Mouse (Mus musculus) left cerebral cortex, postnatal 10 days (tissue): ENCODE measurements at regions not wholly inside any gene's neighbourhood (a gene's known extent, or its start where the extent isn't known, plus 50 kb on each side); places are given as distances from the start of the nearest gene placed in this dataset.
"Not testable (repeated sequence)": the region's sequence is repeated elsewhere in the genome, so short reads cannot be mapped to it uniquely, and the experiment has no call there.

ENCODE experiments used
- DNase-seq, 2 experiments: peaks; one replicate each; pipeline ENCODE4 v3.0.0; 2021 to 2022; ENCODE audit warnings: low spot score in 2 of 2, mixed read lengths in 1 of 2; ENCODE audit errors: extremely low spot score in 1 of 2
- intact Hi-C: fragments of 180-260 bp; cut with DNase I; formaldehyde crosslinking; loops from one replicate; pipeline ENCODE4 v1.15.1; 2025

GRCm38 (mm10) chr13:99669987-99670534 is 153.7 kb upstream of the Map1b start:
- intact Hi-C loops = no loop called here
- no peak for DNase-seq

GRCm38 (mm10) chr13:99668613-99669012 is 152.3 kb upstream of the Map1b start:
- intact Hi-C loops = no loop called here
- DNase-seq = no peak

GRCm38 (mm10) chr13:99666086-99666485 is 149.7 kb upstream of the Map1b start:
- intact Hi-C loops = no loop called here
- no peak for DNase-seq

GRCm38 (mm10) chr13:99663422-99663821 is 147.1 kb upstream of the Map1b start:
- DNase-seq, intact Hi-C loops: not testable (repeated sequence)

- intact Hi-C loops = loop anchor here (10.0 kb wide), 2 partner anchors 133 to 187 kb away; partner anchors contain the start of gene Map1b
- no peak for DNase-seq
These were observed 131.4 kb upstream of the Map1b start for GRCm38 (mm10) chr13:99647661-99648204.

- peak in 1 of 2 experiments; percentile 35 for DNase-seq
- intact Hi-C loops = loop anchor here (10.0 kb wide), 2 partner anchors 130 to 190 kb away; partner anchors contain the start of gene Map1b
These were observed 128.4 kb upstream of the Map1b start for GRCm38 (mm10) chr13:99644771-99645170.

- intact Hi-C loops = loop anchor here (10.0 kb wide), 2 partner anchors 128 to 192 kb away; partner anchors contain the start of gene Map1b
- DNase-seq = no peak
These were observed 126.5 kb upstream of the Map1b start for GRCm38 (mm10) chr13:99642811-99643210.

GRCm38 (mm10) chr13:99642301-99642700 is 126.0 kb upstream of the Map1b start:
- DNase-seq = no peak
- intact Hi-C loops = loop anchor here (10.0 kb wide), 2 partner anchors 128 to 192 kb away; partner anchors contain the start of gene Map1b

- intact Hi-C loops = loop anchor here (10.0 kb wide), 2 partner anchors 127 to 193 kb away; partner anchors contain the start of gene Map1b
- peak; percentile 27 to 38 for DNase-seq
These were observed 125.2 kb upstream of the Map1b start for GRCm38 (mm10) chr13:99641386-99642165.

- intact Hi-C loops = no loop called here
- DNase-seq = no peak
These were observed 116.4 kb upstream of the Map1b start for GRCm38 (mm10) chr13:99632706-99633105.

GRCm38 (mm10) chr13:99630800-99631199 is 114.5 kb upstream of the Map1b start:
- intact Hi-C loops = no loop called here

GRCm38 (mm10) chr13:99630356-99630755 is 114.0 kb upstream of the Map1b start:
- no peak for DNase-seq
- intact Hi-C loops = no loop called here

More at GRCm38 (mm10) chr13:99630800-99631199, 114.5 kb upstream of the Map1b start:
- no peak for DNase-seq

GRCm38 (mm10) chr13:99625196-99625595 is 108.9 kb upstream of the Map1b start:
- intact Hi-C loops = no loop called here
- DNase-seq = no peak

- intact Hi-C loops = no loop called here
- DNase-seq = no peak
These were observed 102.0 kb upstream of the Map1b start for GRCm38 (mm10) chr13:99618332-99618731.

- no peak for DNase-seq
- intact Hi-C loops = no loop called here
These were observed 101.1 kb upstream of the Map1b start for GRCm38 (mm10) chr13:99617457-99617856.

GRCm38 (mm10) chr13:99611715-99612494 is 95.6 kb upstream of the Map1b start:
- DNase-seq = no peak
- intact Hi-C loops = no loop called here

GRCm38 (mm10) chr13:99610498-99610897 is 94.2 kb upstream of the Map1b start:
- DNase-seq = no peak
- intact Hi-C loops = no loop called here

GRCm38 (mm10) chr13:99609151-99610146 is 93.1 kb upstream of the Map1b start:
- no peak for DNase-seq

More at GRCm38 (mm10) chr13:99609151-99610146, 93.1 kb upstream of the Map1b start:
- intact Hi-C loops = no loop called here
